Mouse (Mus musculus): ENCODE measurements at regions not wholly inside any gene's neighbourhood (a gene's known extent, or its start where the extent isn't known, plus 50 kb on each side); places are given as distances from the start of the nearest gene placed in this dataset.

DNA sequence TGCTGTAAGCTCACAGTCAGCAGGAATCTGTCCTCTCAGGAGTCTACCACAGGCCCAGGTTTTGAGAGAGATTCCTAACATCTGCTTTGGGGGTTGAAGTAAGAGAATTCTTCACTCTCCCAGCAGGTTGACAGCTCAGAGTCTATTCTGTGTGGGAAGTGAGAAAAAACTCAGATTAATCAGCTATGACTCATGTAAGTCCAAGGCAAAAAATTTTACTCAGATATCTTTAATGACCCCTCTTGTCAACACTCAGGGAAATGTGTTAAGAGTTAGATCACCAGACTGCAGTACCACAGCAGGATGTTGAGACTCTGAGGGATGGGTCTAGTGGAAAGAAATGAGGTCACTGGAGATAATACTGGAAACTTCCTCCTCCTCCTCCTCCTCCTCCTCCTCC, 688.4 kb downstream of the Hs3st4 start:
- peak; percentile 11 to 44 for DNase-seq (ENCODE audit: low spot score in 2 of 2)

DNA sequence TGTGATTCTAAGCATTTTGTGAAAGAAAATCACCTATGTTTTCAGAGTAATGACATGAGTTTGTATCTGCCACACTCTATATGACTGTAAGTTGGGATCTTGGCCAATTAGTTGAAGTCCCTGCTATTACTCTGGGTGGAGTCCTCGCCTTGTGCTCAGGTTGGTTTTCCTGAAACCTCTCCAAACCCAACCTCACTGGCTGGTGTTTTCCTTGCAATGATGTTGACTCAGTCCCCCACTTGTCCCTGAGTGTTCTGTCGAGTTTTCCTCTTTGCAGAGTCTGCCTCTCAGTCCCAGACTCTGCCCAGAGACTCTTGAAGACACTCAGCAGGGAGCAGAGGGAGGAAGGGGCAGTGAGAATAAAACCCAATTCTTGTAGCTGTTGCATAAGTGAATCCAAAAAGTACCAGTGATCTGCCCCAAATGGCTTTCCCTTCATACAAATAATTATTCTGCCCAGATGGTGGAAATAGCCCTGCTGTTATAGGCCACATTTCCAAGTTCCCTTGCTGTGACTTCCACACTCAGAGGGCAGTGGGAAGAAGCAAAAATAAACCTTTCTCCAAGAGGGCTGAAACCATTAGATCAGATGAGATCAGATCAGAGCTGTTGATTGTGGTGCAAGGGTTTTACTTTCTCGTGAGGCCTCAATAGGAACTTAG, 694.3 kb downstream of the Hs3st4 start:
- no peak for DNase-seq (ENCODE audit: low spot score in 2 of 2)

DNA sequence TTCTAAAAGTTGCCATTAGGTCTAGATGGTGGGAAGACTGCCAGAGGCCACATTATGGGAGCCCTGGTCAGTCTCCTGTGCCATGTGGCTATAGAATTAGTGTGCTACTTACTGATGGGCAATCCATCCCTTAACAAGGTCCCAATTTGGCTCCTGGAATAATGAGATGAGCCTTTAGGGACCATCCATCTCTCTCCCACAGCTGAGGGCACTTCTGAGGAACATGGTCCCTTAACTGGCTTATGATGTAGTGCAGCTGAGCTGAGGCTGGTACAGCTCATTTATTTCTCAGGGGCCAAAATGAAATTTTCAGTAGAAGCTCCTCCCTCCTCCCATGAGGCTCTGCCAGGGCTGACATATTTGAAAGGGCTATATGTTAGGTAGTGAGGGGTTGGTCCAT, 697.9 kb downstream of the Hs3st4 start:
- DNase-seq (ENCODE audit: low spot score in 2 of 2): no peak

DNA sequence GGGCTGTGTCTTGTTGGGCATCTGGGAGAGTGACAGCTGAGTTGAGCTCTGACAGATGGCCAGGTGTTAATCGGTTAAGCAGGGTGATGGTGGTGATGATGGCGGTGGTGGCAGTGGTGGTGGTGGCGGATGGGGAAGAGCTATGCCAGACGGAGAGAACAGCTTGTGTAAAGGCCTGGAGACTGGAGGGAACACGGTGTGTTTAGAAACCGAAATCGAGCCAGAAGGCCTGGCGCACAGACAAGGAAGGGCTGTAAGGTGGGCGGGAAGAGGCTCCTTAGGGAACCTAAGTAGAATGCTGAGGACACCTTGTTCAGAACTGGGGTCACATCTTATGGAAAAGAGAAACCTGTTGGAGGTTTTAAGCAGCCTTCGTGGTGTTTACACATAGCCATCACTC, 698.5 kb downstream of the Hs3st4 start:
- peak; percentile 70 to 80 for DNase-seq (ENCODE audit: low spot score in 2 of 2)

DNA sequence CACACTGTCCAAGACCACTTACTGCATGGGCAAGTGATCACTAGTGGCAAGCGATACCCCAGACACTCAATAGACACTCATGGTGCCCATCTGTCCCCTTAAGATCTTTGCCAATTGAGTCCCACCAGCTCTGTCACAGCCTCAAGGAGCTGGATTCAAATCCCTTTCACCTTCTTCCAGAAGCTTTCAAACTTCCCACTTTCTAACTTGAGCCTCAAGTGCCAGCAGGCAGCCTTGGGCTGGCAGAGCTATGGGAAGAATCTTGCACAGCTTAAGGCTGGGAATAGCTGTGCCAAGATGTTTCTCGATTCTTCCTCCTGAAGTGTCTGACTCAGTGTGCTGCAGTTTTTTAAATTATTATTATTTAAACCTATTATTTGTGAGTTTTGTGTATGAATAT, 699.2 kb downstream of the Hs3st4 start:
- peak in 1 of 2 experiments; percentile 11 for DNase-seq (ENCODE audit: low spot score in 2 of 2)

DNA sequence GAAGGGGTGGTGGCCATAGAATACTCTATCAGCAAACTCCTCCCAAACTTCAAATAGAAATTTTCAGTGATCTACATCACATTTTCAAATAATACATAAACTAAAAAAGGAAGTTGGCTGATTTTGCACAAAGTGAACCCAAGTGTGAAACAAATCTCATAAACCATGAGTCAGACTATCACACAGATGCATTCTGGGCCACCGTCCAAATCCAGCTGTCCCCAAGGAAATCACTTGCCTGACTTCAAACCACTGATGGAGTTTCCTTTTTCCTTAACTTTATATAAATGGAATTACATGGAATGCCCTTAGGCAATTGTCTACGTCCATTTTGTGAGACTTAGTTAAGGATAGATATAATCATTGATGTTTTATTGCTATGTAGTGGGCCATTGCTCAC, 702.8 kb downstream of the Hs3st4 start:
- no peak for DNase-seq (ENCODE audit: low spot score in 2 of 2)

DNA sequence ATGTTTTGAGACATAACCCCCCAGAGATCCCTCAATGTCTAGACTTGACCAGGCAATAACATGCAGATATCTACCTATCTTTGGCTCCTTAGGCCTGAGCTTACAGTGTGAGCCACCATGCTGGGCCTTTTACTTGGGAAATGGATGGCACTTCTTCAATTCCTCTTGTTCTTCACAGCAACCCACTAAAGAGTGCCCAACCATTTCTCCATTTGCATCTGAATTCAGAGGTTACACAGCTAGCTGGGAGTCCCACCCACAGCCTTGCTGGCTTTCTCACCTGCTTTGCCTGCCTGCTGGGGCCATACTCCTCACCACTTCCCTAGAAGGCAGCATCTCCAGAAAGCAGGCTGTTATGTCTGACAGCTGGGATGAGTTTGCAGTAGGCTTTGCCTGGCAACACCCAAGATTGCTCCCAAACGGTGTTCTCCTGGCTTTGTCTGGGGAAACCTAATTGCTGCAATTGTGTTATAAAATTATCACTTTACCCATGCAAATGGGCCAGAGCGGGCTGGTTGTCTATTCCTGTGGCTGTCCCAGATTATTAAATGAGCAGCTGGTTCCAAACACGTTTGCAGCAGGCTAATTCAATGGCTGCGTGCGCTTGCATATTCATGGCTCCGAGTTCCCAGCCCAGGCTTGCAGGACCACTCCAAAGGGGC, 721.6 kb downstream of the Hs3st4 start:
- DNase-seq (ENCODE audit: low spot score in 2 of 2): peak; percentile 18 to 38

DNA sequence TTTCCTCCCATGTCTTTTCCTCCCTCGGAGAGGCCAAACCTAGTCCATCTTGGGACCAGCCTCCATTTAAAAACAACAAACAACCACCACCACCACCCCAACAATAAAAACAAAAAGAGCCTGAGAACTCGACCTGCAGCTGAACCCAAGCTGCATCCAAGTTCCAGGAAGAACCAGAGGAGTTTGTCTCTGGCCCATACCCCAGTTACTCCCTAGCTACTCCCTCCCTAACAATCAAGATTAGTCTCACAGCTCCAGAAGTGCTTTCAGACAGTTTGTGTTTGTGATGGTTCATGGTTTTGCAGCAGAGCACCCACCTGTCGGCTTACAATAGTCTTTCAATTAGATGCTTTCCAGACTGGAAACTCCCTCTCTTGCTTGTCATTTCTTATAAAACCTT, 724.5 kb downstream of the Hs3st4 start:
- no peak for DNase-seq (ENCODE audit: low spot score in 2 of 2)

DNA sequence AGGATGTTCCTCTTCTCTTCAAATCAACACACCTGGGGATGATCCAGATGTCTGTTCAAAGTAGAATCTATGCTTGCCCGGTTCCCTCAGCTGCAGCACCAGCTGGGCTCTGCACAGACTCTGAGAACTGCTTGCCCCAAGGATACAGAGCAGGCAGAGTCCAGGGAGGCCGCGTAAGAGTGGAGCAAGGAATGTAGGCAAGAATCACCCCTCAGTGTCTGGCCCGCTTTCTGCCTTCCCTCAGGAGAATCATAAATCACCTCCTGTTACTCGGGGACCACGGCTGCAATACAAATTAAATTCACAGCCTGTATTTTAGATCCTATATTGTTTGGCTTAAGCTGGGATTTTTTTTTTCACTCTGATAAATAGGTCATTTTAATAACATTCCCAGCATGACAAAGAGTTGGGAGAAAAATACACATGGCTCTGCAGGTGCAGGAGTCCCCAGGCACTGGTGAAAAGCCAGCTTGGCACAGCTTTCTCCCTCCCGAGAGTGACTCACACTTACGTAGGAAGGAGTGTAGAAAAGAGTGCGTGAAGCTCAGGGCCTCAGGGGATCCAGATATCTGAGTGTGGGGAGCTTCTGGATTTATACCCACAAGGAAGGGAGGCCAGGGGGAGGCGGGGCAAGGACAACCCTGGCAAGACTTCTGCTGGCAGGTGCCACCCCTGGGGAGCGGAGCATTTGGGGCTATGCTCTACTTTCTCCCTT, 726.3 kb downstream of the Hs3st4 start:
- peak; percentile 57 to 79 for DNase-seq (ENCODE audit: low spot score in 2 of 2)

DNA sequence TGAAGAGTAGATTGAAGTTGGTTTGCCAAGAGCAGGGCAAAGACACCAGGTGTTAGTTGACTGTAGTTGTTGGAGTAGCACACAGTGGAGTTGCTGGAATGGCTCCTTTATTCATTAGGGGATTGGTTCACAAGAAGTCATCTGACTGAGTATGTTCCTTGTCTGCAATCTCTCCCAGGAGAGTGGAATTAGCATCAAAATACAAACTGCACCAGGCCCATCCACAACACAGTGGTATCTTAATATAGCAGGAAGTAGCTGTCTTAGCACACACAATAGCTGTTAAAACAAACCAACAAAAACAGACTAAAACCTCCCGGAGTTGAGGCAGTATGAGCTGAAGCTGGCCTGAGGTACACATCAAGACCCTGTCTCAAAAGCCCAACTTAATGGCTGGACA, 723.5 kb upstream of the Kdm8 start:
- DNase-seq (ENCODE audit: low spot score in 2 of 2): no peak

DNA sequence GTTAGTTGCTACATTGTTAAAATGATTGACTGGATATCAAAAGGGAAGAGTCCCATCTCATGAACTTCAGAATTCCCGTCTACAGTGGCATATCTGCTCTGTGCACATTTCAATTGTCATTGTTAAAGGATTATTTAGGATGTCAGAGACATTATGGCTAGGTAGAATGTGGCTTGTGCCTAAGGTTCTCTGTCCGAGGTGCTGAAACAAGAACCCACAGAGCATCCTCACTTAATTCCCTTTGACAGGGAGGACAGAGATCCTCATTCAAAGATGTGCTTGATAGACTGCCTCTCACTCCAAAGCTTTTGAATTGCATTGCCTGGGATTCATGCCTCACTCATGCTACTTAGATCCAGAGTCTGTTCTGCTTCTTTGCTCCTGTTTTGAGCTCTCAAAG, 702.4 kb upstream of the Kdm8 start:
- DNase-seq (ENCODE audit: low spot score in 2 of 2): no peak

DNA sequence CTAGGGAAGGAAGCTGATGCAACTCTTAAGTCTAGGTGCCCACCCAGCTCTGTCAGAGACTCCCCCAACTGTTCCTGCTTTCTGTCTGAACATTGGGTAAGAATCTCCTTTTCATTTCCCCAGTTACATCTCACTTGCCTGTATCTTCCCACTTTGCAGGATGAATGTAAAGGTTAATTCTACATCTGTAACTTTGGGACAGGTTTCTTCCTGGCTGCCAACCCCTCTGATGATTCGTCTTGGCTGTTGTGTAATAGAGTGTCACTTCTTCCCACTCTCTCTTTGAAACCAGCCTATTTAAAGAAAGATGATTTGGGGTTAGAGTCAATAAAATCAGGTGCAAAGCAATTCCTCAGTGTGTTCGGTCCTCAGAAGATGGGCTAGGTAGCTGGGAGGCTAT, 698.2 kb upstream of the Kdm8 start:
- DNase-seq (ENCODE audit: low spot score in 2 of 2): no peak

DNA sequence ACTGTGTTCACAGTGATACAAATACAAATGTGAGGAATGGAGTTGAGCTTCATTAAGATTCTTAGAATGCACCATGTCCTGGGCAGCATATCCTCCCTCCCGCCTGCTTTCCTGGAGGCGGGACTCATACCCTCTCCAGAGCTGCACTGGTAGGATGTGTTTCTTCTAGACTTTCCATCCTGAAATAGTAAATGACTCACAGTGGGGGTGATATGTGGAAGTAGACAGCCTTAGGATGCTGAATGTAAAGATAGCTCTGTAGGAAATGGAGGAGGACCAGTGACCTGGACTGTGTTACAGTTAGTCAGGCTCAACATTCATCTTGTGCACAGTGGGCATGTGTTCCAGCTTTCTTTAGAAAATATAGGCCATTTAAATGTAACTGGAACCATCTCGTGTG, 696.1 kb upstream of the Kdm8 start:
- DNase-seq (ENCODE audit: low spot score in 2 of 2): peak; percentile 66 to 90

DNA sequence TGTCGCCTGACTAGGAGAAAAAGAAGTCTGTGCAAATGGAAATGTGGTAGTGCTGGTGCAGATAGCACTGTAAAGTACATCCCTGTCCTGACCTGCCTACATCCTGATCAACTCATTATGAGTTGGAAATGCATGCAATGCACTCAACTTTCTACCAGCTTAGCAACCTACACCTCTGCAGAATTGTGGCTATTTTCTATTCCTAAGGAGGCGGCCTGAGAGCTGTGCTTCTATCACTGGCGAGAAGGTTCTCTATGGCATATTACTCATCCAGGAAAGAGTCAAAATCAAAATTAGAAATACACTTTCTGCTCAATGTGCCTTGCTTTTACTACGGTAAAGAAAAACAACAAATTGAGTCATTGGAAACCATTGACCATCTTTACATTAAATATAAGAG, 685.4 kb upstream of the Kdm8 start:
- DNase-seq (ENCODE audit: low spot score in 2 of 2): no peak

DNA sequence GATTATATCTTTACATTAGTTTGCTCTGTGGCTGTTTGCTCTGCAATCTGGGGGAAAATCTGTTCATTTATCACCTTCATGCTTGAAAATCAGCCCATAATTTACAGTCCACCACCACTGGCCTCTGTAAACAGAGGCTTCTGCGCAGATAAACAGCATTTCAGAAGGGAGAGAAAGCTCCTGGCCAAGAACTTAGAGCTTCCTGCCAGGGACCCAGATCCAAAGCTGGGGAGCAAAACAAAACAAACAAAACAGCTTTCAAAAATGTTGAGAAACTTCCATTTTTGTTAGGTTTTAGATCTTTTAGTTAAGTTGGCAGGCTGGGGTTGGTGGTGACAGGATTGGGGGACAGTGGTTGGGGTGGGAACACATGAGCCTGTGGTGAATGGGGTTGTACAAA, 666.7 kb upstream of the Kdm8 start:
- DNase-seq (ENCODE audit: low spot score in 2 of 2): no peak

DNA sequence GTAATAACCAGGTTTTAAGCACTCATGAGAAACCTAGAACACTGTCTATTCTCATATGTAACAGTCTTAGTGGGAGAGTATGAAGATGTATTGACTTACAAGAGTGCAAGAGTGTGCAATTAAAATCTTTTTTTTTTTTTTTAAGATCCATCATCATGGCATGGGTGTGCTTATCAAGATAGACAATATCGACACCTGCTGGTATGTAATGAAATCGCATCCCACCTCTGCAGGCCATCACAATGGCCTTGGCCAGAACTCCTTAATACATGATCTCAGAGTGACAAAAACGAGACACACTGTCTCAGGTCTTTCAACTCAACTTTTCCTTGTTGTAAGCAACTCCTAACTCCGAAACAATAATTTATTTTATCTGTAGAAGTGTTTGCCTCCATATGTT, 661.7 kb upstream of the Kdm8 start:
- DNase-seq (ENCODE audit: low spot score in 2 of 2): no peak

DNA sequence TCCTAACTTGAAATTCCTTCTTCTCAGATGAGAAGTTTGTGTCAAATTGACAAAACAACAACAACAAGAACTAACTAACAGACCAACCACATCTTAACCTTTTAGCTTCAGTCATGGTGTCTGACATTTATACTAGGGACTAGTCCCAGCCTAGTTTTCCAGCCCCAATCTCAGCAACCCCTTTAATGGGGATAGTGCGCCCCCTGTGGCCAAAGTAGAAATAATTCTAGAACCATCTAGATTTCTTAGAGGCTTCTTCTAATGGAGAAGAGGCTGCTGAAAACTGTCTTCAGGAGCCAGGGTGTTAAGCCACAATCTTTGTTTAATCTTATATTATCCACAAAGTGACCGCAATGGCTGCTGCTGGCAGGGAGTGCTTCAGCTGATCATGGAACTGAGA, 659.5 kb upstream of the Kdm8 start:
- DNase-seq (ENCODE audit: low spot score in 2 of 2): no peak

DNA sequence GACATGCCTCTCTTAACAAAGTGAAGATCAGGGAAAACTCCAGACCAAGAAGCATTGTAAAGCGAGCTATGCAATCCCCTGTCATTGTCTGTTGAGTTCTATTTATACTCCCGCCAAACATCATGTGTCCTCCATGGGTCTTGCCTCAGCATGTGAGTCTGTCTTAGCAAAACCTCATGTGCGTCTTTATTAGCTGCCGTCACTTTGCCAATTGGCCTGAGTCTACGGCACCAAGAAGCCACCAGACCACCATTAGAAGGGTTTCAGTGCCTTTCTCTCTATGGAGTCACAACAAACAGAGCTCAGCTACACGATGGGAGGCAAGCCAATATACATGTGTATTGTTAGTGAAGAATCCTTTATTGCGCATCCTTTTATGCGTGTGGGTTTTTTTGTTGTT, 658.6 kb upstream of the Kdm8 start:
- DNase-seq (ENCODE audit: low spot score in 2 of 2): no peak

DNA sequence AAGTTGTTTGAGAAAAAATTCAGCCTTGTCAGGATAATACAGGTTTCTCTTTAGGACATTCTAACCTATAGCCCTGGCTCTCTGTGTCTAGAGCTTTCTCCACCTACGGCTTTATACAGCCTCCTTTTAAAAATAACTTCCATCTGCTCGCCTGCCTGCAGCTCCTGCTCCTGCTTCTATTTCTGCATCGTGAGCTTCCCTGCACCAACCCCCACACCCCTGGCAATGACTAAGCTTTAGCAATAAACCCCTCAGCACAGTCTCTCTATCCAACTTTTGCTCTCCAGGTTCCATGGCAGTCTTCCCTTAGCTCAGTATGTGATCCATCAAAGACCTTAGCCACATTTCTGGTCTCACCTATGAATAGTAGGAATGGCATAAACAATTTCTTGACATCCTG, 655.7 kb upstream of the Kdm8 start:
- peak; percentile 80 to 90 for DNase-seq (ENCODE audit: low spot score in 2 of 2)

DNA sequence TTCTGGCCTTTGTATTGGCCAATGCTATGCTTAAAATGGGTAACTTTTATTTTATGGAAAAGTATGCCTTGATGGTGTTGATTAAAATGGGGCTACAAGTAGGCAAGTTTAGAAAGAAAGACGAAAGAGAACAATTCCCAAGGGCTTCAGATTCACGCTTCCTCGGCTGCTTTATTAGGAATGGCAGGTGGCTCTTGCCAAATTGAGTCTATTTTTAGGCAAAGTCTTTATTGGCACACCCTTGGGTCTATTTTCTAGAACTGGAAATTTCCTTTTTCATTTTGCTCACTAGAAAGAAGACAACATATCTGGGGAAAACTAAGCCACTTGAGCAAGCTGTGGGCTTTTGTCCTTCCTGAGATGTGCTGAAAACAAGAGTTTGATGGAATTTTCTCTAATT, 641.4 kb upstream of the Kdm8 start:
- no peak for DNase-seq (ENCODE audit: low spot score in 2 of 2)

DNA sequence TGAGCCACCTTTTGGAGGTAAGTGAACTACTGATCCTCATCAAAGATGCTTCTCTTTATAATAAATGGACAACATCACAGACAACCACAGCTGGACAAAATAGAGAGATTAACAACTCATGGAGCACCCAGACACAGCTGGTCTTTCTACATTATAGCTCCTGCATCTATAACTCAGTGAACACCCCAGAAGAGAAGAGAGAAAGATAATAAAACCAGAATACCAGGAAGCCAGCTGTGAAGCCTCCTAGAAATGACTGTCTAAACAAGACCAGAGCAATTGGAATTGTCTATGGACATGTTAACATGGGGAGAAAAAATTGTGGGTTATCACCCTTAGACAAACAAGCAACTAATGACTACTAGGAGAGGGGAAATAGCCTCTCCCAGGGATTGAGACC, 609.8 kb upstream of the Kdm8 start:
- no peak for DNase-seq (ENCODE audit: low spot score in 2 of 2)

DNA sequence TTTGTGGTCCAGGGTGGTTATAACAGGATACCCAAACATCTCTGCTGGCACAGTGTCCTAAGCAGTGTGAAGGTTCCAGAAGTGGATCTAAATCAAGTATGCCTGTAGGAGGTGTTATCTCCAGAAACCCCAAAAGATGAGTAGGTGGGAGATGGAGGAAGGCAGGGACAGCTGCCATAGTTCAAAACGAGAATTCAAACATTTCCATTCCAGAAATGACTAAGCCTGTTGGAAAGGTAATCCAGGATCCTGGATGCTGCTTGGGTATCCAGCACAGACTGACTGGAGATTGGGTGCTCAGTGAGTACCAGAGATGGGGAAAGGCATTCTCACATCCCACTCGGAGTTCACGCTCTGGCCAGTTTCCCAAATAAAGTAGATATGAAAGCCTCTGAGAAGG, 607.9 kb upstream of the Kdm8 start:
- peak; percentile 18 to 50 for DNase-seq (ENCODE audit: low spot score in 2 of 2)

DNA sequence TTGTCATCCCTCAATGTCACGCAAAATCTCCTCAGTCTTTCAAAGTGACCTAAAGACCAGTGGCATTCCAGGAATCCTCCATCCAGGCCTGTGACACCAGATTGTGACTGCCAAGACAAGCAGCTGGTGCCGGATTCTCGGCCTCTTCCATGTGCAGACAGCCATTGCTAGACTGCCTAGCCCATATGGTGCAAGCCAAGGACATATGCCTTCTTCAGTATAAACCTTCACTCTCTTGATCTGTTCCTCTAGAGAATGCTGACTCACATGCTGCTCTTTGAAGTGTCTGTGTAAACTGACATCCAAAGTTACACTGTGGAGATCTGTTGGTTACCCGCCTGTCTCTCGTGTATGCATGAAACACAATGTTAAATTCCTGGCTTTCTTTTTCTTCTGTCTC, 589.4 kb upstream of the Kdm8 start:
- peak; percentile 28 to 50 for DNase-seq (ENCODE audit: low spot score in 2 of 2)

Data from right cerebral cortex, postnatal 36 days (tissue).